Mouse (Mus musculus) mature B cell (primary cell): ENCODE measurements around the gene Hspb2.

ENCODE experiments used
- in situ Hi-C: fragments of 300-500 bp; cut with MboI; formaldehyde crosslinking; loops from 2 replicates; pipeline ENCODE4 v1.14.3; 2019

Hspb2 gene

DNA sequence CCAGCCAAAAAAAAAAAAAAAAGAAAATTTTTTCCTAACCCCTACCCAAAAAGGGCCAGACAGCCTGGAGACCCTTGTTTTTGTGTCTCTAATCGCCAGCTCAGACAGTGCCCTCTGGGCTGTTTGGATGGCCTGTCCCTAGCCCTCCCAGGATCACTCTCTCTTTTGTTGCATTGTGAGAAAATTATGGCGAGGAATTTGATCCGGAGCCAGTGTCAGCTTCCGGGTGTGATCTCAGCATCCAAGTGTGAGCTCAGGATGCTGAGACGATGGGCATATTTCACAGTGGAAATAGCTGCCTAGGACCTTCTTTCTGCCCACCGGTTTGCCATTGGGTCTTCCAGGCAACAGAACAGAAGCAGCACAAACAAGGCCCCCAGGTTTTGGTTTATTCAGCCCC, 1.4 kb downstream of the Hspb2 start:
- in situ Hi-C loops: no loop called here

DNA sequence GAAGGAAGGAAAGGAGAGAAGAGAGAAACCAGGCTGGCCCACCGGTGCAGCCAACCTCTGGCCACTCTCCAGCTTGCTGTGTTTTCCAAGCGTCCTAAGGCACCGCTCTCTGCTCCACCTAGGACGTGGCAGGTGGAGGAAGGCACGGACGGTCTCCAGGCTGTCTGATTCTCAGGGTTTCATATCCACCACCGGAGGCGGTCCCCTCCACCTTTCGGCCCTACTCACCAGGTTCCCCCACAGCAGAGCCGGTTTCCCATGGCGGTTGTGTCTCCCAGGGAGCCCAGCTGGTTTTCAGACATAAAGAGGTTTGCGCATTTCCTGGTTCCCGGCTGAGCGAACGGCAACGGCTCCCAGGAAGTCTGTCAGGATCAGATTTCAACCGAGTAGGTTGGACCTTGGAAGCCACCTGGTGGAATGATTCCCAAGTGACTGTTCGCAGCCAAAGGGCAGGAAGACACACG, 5.9 kb downstream of the Hspb2 start, which contains the start of gene 2310030G06Rik:
Gene 2310030G06Rik (minus strand): TSS at position 323 of the 464 bp plus-strand sequence.
- in situ Hi-C loops: no loop called here

GRCm38 (mm10) chr9:50745806-50746205, 6.3 kb downstream of the Hspb2 start:
- in situ Hi-C loops: no loop called here

DNA sequence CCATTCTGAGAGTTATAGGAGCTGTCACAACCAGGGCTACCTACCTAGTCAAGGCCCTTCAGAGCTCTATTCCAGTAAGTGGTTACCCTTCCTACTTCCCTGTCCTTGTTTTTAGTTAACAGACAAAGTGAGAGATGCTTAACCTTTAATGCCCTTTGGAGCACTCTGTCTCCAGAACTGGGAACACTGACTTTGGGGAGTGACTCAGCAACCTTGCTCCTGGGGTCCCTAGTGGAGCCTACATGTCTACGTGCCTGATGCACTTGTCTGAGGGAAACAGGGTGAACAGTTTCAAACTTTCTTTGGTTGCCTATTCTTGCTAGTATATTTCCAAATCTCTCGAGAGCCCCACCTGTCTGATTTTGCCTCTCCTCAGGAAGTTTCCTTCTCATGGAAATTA, 9.4 kb downstream of the Hspb2 start:
- in situ Hi-C loops: no loop called here

DNA sequence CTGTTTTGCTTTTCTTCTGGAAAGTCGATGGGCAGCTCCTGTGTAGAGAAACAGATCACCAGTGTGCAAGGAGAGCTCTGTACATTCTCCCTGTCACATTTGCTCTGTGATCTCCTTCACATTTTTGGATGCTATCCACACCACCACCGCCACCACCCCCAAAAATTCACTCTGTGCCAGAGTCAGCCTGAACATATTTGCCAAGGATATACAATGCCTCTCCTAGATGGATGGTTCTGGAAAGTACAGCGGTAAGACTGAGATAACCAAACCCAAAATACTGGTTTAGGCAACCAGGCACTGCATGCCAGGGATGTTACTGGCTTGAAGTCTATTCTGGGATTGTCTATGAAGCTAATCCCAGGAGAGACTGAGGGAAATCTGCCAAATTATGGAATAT, 9.9 kb downstream of the Hspb2 start:
- in situ Hi-C loops: no loop called here

GRCm38 (mm10) chr9:50740867-50741784, 11.0 kb downstream of the Hspb2 start:
- in situ Hi-C loops: no loop called here

DNA sequence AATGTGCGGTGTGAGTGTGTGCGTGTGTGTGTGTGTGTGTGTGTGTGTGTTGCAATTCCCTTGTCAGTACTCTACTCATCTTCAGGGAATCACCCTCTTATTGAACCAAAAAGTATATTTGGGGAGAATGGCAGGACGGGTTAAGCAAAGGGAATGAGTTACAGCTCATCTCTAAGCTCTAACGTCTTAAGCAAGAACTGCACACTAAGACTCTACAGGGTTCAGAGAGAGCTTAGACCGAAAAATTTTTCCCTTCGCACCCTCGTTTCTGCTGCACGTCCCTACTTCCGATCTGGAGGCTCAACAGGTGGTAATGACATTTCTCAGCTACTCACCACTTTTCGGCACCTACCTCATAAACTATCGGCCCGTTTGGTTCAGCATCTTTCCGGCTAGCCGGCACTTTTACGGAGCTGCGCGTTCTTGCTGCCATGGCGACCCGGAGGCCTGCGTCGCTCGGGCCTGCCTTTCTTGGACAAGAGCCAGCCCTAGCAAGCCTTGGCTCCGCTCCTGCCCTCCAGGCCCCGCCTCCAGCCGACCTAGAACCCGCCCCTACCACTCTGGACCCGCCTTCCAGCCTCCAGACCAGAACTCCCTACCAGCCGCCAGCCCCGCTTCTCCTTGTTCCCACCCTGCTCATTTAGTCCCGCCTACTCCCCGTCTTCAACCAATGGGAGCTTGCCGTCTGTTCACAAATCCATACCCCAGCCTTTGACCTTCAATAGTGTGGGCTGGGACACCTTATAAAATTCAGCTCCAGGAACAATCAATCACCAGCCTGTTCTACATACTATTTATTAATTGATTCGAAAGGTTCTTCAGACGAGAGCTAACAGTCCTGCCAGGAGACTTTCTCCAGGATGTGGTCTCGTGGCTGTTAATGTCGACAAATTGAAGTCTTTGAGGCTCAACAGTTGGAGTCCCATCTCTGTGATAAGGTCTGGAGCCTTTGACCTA, 13.0 kb downstream of the Hspb2 start, which contains the start of gene Dixdc1:
Gene Dixdc1 (minus strand): TSS at position 604 of the 957 bp plus-strand sequence.
- in situ Hi-C loops: no loop called here

DNA sequence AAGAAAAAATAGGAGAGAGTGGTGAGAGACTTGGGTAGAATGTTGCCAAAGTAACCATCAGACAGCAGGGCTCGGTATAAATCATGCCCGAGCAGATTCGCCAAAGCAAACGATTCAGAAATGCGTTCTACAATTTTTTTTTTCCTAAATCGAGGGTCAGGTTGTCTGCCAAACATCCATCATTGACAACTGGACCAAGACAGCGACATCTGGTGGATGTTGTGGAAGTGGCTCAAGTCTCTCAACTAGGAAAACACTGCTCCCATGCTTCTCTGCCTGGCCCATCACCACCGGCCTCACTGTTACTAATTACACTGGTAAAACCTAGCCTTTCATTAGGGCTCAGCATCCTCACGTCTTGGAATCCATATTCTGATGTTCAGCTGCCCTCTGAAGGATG, 17.2 kb downstream of the Hspb2 start:
- in situ Hi-C loops: no loop called here

- in situ Hi-C loops: no loop called here
These were observed 19.6 kb downstream of the Hspb2 start for GRCm38 (mm10) chr9:50732560-50732959.

DNA sequence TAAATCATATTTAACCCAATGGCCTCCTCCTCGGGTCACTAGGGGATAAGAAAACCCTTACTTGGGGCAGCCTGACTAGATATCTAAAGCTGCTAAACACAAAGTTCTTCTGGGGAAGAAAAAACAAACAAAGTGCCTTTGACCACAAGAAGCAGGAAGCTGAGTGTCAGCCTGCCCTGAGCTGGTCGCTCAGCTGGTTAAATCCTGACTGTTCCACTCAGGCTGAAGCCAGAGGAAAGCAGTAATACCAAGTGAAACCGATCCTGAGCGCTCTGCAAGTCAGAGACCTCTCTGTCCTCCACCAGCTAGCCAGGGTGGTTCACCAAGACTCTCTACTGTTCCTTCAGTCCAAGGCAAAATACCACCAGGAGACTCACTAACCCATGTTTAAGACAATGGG, 22.6 kb downstream of the Hspb2 start:
- in situ Hi-C loops: no loop called here

DNA sequence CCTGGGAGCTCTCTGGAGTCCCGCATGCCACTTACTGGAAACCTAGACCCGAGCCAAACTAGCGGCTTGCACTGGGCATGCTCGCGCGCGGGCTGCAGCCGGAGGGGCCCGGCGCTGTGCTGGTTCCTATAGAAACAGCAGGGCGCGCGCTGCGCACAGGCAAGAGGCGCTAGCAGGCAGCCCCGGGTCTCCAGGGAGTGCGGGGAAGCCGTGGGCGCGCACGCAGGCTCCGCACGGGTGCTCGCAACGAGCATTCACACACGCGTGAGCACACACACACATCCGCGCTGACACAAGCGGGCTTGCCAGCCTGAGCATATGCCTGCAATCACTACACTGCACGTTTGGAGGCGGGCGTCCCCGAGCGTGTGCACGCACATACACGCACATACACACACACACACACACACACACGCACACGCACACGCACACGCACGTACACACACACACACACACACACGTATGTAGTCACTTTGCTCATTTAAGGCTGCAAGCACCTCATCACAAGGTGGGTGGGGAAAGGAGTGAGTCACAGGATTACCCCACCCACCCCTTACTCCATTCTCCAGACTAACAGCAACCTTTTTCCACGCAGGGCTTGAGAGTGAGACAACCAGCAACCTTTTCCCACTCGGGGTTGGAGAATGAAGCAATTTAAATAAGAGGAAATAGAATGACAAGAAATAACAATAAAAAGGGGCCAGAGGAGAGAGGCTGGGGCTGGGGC, 24.1 kb downstream of the Hspb2 start:
- in situ Hi-C loops: no loop called here

DNA sequence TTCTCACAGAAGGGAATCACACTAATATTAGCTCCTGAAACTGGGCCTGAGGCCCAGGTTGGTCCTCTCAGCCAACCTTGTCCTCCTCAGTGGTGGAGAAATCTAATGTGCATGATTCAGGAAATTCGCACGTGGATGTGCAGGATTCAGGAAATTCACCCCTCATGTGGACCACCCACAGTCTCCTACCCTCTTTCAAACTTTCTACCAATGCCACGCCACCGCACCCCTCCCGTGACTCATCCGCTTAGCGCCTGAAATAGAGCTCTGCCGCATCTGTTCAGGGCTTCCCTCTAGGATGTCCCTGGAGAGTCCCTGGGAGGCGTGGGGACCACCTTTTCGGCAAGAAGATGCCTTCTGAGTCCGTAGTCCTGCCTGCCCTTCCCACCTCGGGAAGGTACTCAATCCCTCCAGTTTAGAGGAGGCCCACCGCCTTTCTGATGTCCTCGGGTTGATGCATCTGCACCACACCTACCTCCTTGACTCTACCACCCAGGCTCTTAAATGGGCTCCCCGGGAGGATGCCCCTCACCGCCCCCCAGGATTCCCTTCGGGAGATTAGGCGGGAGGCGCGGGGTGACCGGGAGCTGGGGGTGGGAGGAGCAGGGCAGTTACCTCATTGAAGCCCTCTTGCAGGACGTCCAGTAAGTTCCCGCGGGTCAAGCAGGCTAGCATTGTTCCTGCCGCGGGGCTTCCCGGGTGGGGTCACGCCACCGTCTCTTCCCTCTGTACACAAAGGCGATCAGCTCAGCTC, 24.8 kb downstream of the Hspb2 start:
- in situ Hi-C loops: no loop called here

- in situ Hi-C loops: no loop called here
These were observed 26.1 kb downstream of the Hspb2 start for GRCm38 (mm10) chr9:50725921-50726590.

DNA sequence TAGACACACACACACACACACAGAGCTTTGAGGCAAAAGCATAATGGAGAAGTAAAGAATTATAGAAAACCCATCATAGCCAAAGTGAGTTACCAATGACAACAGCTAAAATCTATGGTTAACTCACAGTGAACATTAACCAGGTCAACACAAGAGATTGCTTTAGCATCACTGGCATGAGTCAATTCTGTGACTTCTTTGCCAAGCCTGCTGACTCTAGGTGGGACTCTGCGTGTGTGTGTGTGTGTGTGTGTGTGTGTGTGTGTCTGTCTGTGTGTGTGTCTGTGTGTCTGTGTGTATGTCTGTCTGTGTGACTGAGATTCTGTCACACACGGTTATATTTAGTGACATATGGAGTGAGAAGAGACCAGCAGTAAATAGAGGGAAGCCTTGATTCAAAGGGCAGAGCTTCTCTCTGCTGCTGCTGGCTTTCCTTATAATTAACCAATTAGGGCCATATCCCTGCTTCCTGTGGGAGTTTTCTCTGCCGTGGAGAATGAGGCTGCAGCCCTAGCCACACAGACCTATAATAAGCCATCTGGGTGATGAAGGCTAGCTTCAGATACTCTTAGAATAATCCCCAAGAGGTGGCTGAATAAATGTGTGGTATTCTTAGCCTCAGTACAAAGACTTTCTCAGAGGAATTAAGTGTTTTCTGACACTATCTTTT, 27.4 kb downstream of the Hspb2 start:
- in situ Hi-C loops: no loop called here

DNA sequence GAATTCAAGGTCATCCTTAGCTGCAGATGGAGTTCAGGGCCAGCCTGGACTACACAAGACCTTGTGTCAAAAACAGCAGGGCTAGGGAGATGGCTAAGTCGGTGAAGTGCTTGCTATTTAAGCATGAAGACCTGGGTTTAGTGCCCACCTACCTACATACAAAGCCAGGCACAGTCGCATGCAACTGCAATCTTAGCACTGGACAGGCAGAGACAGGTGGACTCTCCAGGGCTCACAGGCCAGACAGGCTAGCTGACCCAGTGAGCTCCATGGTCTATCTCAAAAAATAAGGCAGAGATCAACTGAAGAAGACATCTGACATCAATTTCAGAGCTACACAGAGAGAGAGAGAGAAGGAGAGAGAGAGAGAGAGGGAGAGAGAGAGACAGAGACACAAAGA, 28.0 kb downstream of the Hspb2 start:
- in situ Hi-C loops: no loop called here

GRCm38 (mm10) chr9:50723406-50723805, 28.7 kb downstream of the Hspb2 start:
- in situ Hi-C loops: no loop called here

GRCm38 (mm10) chr9:50722451-50722911, 29.7 kb downstream of the Hspb2 start:
- in situ Hi-C loops: no loop called here

DNA sequence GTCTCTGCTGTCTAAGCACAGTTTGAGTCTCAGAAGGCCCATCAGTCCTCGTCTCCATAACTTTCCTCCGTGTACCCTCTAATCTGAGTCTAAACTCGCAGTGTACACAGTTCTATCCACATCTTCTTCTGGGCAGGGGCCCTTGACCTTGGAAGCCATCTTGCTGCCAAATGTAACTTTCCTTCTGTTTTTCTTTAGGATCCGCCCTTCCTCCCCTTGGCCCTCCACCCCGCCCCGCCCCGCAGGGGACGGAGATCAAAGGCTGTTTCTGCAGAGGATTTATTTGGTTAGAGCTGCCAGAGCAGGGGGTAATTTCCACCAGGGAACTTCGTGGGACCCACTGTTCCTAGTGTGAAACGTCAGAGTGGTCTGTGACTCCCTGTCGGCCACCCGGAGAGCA, 31.1 kb downstream of the Hspb2 start:
- in situ Hi-C loops: no loop called here

GRCm38 (mm10) chr9:50718878-50719277, 33.3 kb downstream of the Hspb2 start:
- in situ Hi-C loops: no loop called here

GRCm38 (mm10) chr9:50714188-50714587, 38.0 kb downstream of the Hspb2 start:
- in situ Hi-C loops: no loop called here
